Mouse (Mus musculus): ENCODE results near the gene Reep3. TPM values are rescaled to one million over a fixed set of nuclear protein-coding genes. Genes with fewer than 3 reads are reported as not detected.

Reep3 gene
- total and polyA plus RNA-seq, 3 experiments: 21.8 to 23.3 (median 23.2) TPM

DNA sequence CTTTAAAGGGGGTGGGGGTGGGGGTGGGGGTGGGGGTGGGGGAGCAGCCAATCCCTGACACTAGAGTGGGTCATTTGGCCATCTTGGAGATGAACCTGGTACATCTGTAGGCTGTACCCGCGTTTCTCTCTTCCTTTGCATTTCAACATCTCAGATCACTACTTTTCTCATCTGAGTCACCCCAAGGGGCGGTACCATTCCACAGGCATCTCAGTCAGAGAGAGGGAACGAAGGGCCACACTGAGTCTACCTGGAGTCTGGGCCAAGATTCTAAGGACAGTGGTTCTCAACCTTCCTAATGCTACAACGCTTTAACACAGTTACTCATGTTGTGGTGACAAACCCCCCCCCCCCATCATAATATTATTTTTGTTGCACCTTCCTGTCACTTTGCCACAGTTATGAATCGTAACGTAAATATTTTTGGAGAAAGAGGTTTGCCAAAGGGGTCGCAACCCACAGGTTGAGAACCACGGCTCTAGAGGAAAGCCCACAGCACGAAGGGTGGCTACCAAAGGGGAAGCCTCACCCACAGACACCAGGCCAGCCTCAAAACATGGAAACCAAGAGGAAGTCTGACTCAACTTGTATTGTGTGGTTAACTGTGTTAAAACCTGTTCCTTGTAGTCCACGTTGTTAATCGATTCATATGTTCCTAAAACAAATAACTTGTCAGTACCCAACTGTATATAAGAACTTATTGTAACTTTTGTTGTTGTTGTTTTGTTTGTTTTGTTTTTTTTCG, 47.7 kb downstream of the Reep3 start:
- Histone ChIP-seq H3K27me3 (replicated peaks) (no peaks in the 10 kb centered on the region), H3K79me2 (replicated peaks; ENCODE audit: control insufficient read depth, extremely low read depth, insufficient read depth, poor library complexity, severe bottlenecking) (peaks cover 52% of the 10 kb centered on the region), H3K27ac (ENCODE audit: insufficient read depth, low read depth) (no peak overlapping the region), H3K4me2 (ENCODE audit: insufficient read depth, low read depth, poor library complexity, severe bottlenecking) (no peak overlapping the region), H3K36me3 (replicated peaks in 1 of 2; ENCODE audit: control insufficient read depth in 1 of 2, insufficient read depth in 1 of 2, low read length in 1 of 2) (peaks cover under 1 to 9% of the 10 kb centered on the region in 2 experiments), H3K9ac (ENCODE audit: insufficient read depth, low read depth) (no peak overlapping the region), H3K9me3 (replicated peaks; ENCODE audit: low read length) (no peaks in the 10 kb centered on the region), H3K4me3 (replicated peaks in 1 of 3; ENCODE audit: low read depth in 2 of 3, low read length in 2 of 3, poor library complexity in 1 of 3) (no peak overlapping the region), H3K4me1 (ENCODE audit: control insufficient read depth in 1 of 2, insufficient read depth in 2 of 2) (peaks cover 20 to 88% of the 10 kb centered on the region in 2 experiments)
- in situ Hi-C loops (cut with MboI; ENCODE audit: low pct_ligation_motif_present, low pct_unique_long_range_greater_than_20kb, low sequenced_read_pairs): no loop called here
- peak; percentile 61 for DNase-seq (ENCODE audit: extremely low read depth)
- TF ChIP-seq EP300 (IDR thresholded peaks at IDR 0.05; ENCODE audit: low read length): peak; percentile 26
- TF ChIP-seq GABPA (IDR thresholded peaks at IDR 0.05; ENCODE audit: insufficient replicate concordance, low read depth, low read length): no peak
- TF ChIP-seq MAFK (IDR thresholded peaks at IDR 0.05; ENCODE audit: insufficient replicate concordance, low read length): no peak
- no peak for TF ChIP-seq NRF1 (IDR thresholded peaks at IDR 0.05; ENCODE audit: low read depth, low read length)
- peak; percentile 23; the same call in 1 of the 2 replicates for TF ChIP-seq JUND (conservative IDR thresholded peaks at IDR 0.05; ENCODE audit: low read depth, low read length)
- TF ChIP-seq SMC3 (IDR thresholded peaks at IDR 0.05; ENCODE audit: low read depth, low read length): no peak
- dilution Hi-C loops (cut with MboI; ENCODE audit: extremely low pct_ligation_motif_present, extremely low pct_unique_long_range_greater_than_20kb, low sequenced_read_pairs): no loop called here

DNA sequence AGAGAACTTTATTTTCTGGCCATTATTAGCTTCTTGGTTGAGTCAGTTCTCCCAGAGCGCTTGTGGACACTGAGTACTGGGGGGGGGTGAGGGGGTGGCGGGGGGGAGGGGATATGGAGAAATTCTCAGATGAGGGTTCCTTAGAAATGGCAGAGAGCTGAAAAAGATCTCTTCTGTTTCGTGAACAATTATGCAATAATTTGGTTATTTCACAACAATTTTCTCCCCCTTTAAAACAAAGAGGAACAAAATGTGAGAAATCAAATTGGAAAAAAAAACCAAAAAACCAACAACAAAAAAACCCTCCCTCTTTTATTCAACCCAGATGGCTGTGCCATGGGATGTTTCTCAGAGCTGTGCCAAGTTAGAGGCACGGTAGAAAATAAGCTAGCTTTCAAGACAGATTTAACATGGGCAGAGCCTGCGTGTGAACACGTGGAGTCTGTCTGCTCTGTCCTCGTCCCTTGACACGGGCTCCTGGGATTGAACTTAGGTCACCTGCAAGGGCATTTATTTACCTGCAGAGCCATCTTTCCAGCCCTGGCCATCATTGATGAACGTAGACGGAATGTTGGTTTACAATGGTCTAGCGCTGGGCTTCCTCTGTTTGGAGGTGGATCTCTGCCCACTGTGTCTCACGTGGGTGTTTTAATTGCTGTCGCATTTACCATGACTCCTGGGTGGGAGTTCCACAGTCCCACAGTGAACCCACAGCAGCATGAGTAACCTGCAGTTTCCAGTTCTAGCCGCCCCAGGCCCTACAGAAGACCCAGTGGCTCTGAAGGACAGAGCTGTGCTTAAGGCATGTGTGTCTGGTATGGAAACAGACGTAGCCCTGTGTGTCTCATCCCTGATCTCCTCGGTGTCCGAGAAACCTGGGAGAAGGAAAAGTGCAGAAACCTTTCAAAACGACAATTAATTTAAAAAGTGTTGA, 48.8 kb downstream of the Reep3 start:
- no peak for DNase-seq (ENCODE audit: extremely low read depth)
- no peaks in the 10 kb centered on the region for H3K27me3 ChIP-seq (replicated peaks)
- H3K4me3 ChIP-seq (replicated peaks in 1 of 3; ENCODE audit: low read depth in 2 of 3, low read length in 2 of 3, poor library complexity in 1 of 3): no peak overlapping the region
- TF ChIP-seq MAFK (IDR thresholded peaks at IDR 0.05; ENCODE audit: insufficient replicate concordance, low read length): no peak
- TF ChIP-seq NELFE (IDR thresholded peaks at IDR 0.05; ENCODE audit: low read depth, low read length): no peak
- no peak for TF ChIP-seq E2F4 (IDR thresholded peaks at IDR 0.05; ENCODE audit: insufficient replicate concordance, low read depth, low read length)
- no peak for TF ChIP-seq UBTF (IDR thresholded peaks at IDR 0.05; ENCODE audit: low read depth, low read length)
- TF ChIP-seq SIN3A (IDR thresholded peaks at IDR 0.05; ENCODE audit: low read length): no peak
- TF ChIP-seq ZMIZ1 (IDR thresholded peaks at IDR 0.05; ENCODE audit: low read depth, low read length): no peak
- TF ChIP-seq MXI1 (IDR thresholded peaks at IDR 0.05; ENCODE audit: low read depth, low read length): no peak
- TF ChIP-seq ZNF384 (IDR thresholded peaks at IDR 0.05; ENCODE audit: low read depth, low read length): no peak
- no peak for TF ChIP-seq NRF1 (IDR thresholded peaks at IDR 0.05; ENCODE audit: low read depth, low read length)
- TF ChIP-seq JUND (conservative IDR thresholded peaks at IDR 0.05; ENCODE audit: low read depth, low read length): no peak
- H3K4me2 ChIP-seq (ENCODE audit: insufficient read depth, low read depth, poor library complexity, severe bottlenecking): no peak overlapping the region
- no peak overlapping the region for H3K9ac ChIP-seq (ENCODE audit: insufficient read depth, low read depth)
- H3K36me3 ChIP-seq (replicated peaks in 1 of 2; ENCODE audit: control insufficient read depth in 1 of 2, insufficient read depth in 1 of 2, low read length in 1 of 2): peaks cover 7 to 17% of the 10 kb centered on the region in 2 experiments
- H3K4me1 ChIP-seq (ENCODE audit: control insufficient read depth in 1 of 2, insufficient read depth in 2 of 2): peaks cover 23 to 91% of the 10 kb centered on the region in 2 experiments
- no peaks in the 10 kb centered on the region for H3K9me3 ChIP-seq (replicated peaks; ENCODE audit: low read length)
- no peak overlapping the region for H3K27ac ChIP-seq (ENCODE audit: insufficient read depth, low read depth)
- dilution Hi-C loops (cut with MboI; ENCODE audit: extremely low pct_ligation_motif_present, extremely low pct_unique_long_range_greater_than_20kb, low sequenced_read_pairs): no loop called here
- in situ Hi-C loops (cut with MboI; ENCODE audit: low pct_ligation_motif_present, low pct_unique_long_range_greater_than_20kb, low sequenced_read_pairs): no loop called here
- peaks cover 50% of the 10 kb centered on the region for H3K79me2 ChIP-seq (replicated peaks; ENCODE audit: control insufficient read depth, extremely low read depth, insufficient read depth, poor library complexity, severe bottlenecking)

Data from CH12.LX (cell line).